Mouse (Mus musculus) intestine, embryonic 14.5 days (tissue): ENCODE data around the gene Eif2ak3. TPM values are rescaled to one million over a fixed set of nuclear protein-coding genes. Genes with fewer than 3 reads are reported as not detected.

Experiments used
- ATAC-seq: fragments of 200-750 bp; cut with Nextera tagmentation; replicated peaks from 2 replicates; pipeline ENCODE4 v1.8.0; 2017; ENCODE audit warnings: low read depth, moderate number of reproducible peaks, moderate TSS enrichment, moderate library complexity; ENCODE audit not compliant: low FRiP score, low TSS enrichment
- DNase-seq: peaks from one replicate; pipeline ENCODE4 v3.0.0-alpha.2; 2018; ENCODE audit warnings: low spot score
- H3K27ac ChIP-seq: fragments of 300-500 bp; sonication (generic); 2 replicates; pipeline ENCODE4 v1.5.1; 2014; ENCODE audit warnings: low read depth, mild to moderate bottlenecking, control low read depth
- H3K27me3 ChIP-seq: fragments of 300-500 bp; sonication (generic); replicated peaks from 2 replicates; pipeline ENCODE4 v1.6.1; 2014; ENCODE audit warnings: low read length, control low read depth; ENCODE audit not compliant: control insufficient read depth, insufficient read depth
- H3K36me3 ChIP-seq: fragments of 300-500 bp; sonication (generic); 2 replicates; pipeline ENCODE4 v1.6.1; 2014; ENCODE audit warnings: low read length, control low read depth; ENCODE audit not compliant: control insufficient read depth, insufficient read depth
- H3K4me1 ChIP-seq: fragments of 300-500 bp; sonication (generic); replicated peaks from 2 replicates; pipeline ENCODE4 v1.6.1; 2014; ENCODE audit warnings: low read length, control low read depth, mixed read lengths; ENCODE audit not compliant: control insufficient read depth, insufficient read depth
- H3K4me2 ChIP-seq: fragments of 300-500 bp; sonication (generic); 2 replicates; pipeline ENCODE4 v1.6.1; 2014; ENCODE audit warnings: low read length
- H3K4me3 ChIP-seq: fragments of 300-500 bp; sonication (generic); 2 replicates; pipeline ENCODE4 v1.5.1; 2014; ENCODE audit warnings: low read depth, low read length, control low read depth, mixed read lengths
- H3K9ac ChIP-seq: fragments of 300-500 bp; sonication (generic); 2 replicates; pipeline ENCODE4 v1.6.1; 2014; ENCODE audit warnings: mild to moderate bottlenecking, low read length
- H3K9me3 ChIP-seq: fragments of 300-500 bp; sonication (generic); 2 replicates; pipeline ENCODE4 v1.6.1; 2016; ENCODE audit warnings: low read length, control low read depth; ENCODE audit not compliant: control insufficient read depth
- WGBS: fragments of 180-500 bp; shearing (Covaris S2); extraction: QIAGEN DNeasy Blood & Tissue Kit; methylation state at CpG from one replicate; pipeline ENCODE4 v1.1.7; 2014; 5-methylcytosine and 5-hydroxymethylcytosine counted together
- polyA plus RNA-seq: library from polyadenylated mRNA; unstranded; fragments of >200 nt; fragmentation: Nextera tagmentation; extraction: Ambion mirVana; gene quantifications from 2 replicates; pipeline ENCODE4 v1.2.1, GENCODE M21; 2014

The Eif2ak3 gene
- polyA plus RNA-seq, 1 experiment from 2014 or later: 8.2 TPM

GRCm38 (mm10) chr6:70867297-70867696 is 23.0 kb downstream of the Eif2ak3 start:
- H3K27ac ChIP-seq: no peak overlapping the region
- no peak overlapping the region for H3K9ac ChIP-seq
- no peak for ATAC-seq
- H3K4me2 ChIP-seq: no peak overlapping the region
- peaks cover 10% of the 10 kb centered on the region for H3K4me1 ChIP-seq
- H3K4me3 ChIP-seq: no peak overlapping the region
- H3K36me3 ChIP-seq: no peaks in the 10 kb centered on the region
- H3K9me3 ChIP-seq: no peaks in the 10 kb centered on the region
- no peak for DNase-seq
- WGBS: 89% methylated on average over 9 of the region's 9 CpGs
- no peaks in the 10 kb centered on the region for H3K27me3 ChIP-seq

- 53% methylated on average over 14 of the region's 14 CpGs for WGBS
- no peak for DNase-seq
Measured at GRCm38 (mm10) chr6:70871511-70871980, 27.2 kb downstream of the Eif2ak3 start.

GRCm38 (mm10) chr6:70872128-70872527 is 27.8 kb downstream of the Eif2ak3 start:
- Histone ChIP-seq H3K4me3 (no peak overlapping the region), H3K27me3 (no peaks in the 10 kb centered on the region), H3K9me3 (no peaks in the 10 kb centered on the region), H3K4me2 (peak overlapping the region; percentile 15; the same call in 1 of the 2 replicates), H3K4me1 (peaks cover 10% of the 10 kb centered on the region), H3K36me3 (no peaks in the 10 kb centered on the region), H3K9ac (no peak overlapping the region), H3K27ac (peak overlapping the region; percentile 29)
- peak; percentile 95 for ATAC-seq
- peak; percentile 58 for DNase-seq
- WGBS: 54% methylated on average over 10 of the region's 10 CpGs

More at GRCm38 (mm10) chr6:70871511-70871980, 27.2 kb downstream of the Eif2ak3 start:
- Histone ChIP-seq H3K27me3 (no peaks in the 10 kb centered on the region), H3K4me3 (no peak overlapping the region), H3K9ac (no peak overlapping the region), H3K27ac (peak overlapping the region; percentile 29), H3K9me3 (no peaks in the 10 kb centered on the region), H3K4me2 (peak overlapping the region; percentile 15; the same call in 1 of the 2 replicates), H3K4me1 (peaks cover 10% of the 10 kb centered on the region), H3K36me3 (no peaks in the 10 kb centered on the region)
- peak; percentile 1; the same call in 1 of the 2 replicates for ATAC-seq

- Histone ChIP-seq H3K4me1 (peaks cover 10% of the 10 kb centered on the region), H3K4me2 (no peak overlapping the region), H3K9me3 (no peaks in the 10 kb centered on the region), H3K27me3 (no peaks in the 10 kb centered on the region), H3K36me3 (no peaks in the 10 kb centered on the region), H3K4me3 (no peak overlapping the region), H3K27ac (0 out of 2 replicates have a peak overlapping the region, but pooled peaks have one; percentile 10), H3K9ac (no peak overlapping the region)
- WGBS: 66% methylated on average over 7 of the region's 7 CpGs
- DNase-seq: no peak
- peak; percentile 32; the same call in 1 of the 2 replicates for ATAC-seq
Measured at GRCm38 (mm10) chr6:70872570-70872969, 28.3 kb downstream of the Eif2ak3 start.

GRCm38 (mm10) chr6:70874035-70874775 is 29.9 kb downstream of the Eif2ak3 start:
- 73% methylated on average over 5 of the region's 5 CpGs for WGBS
- peaks cover 10% of the 10 kb centered on the region for H3K4me1 ChIP-seq
- DNase-seq (no peak), ATAC-seq (no peak)
- peaks cover 6% of the 10 kb centered on the region for H3K36me3 ChIP-seq
- H3K27ac ChIP-seq: no peak overlapping the region
- no peak overlapping the region for H3K4me2 ChIP-seq
- no peak overlapping the region for H3K9ac ChIP-seq
- no peak overlapping the region for H3K4me3 ChIP-seq
- no peaks in the 10 kb centered on the region for H3K27me3 ChIP-seq
- H3K9me3 ChIP-seq: no peaks in the 10 kb centered on the region

GRCm38 (mm10) chr6:70875017-70875416 is 30.7 kb downstream of the Eif2ak3 start:
- DNase-seq (no peak), ATAC-seq (no peak)
- 77% methylated on average over 1 of the region's 1 CpGs for WGBS
- Histone ChIP-seq H3K36me3 (peaks cover 14% of the 10 kb centered on the region), H3K27ac (no peak overlapping the region), H3K9ac (no peak overlapping the region), H3K4me1 (peaks cover 10% of the 10 kb centered on the region), H3K4me3 (no peak overlapping the region), H3K9me3 (no peaks in the 10 kb centered on the region), H3K27me3 (no peaks in the 10 kb centered on the region), H3K4me2 (no peak overlapping the region)

- Histone ChIP-seq H3K27ac (no peak overlapping the region), H3K9me3 (no peaks in the 10 kb centered on the region), H3K27me3 (no peaks in the 10 kb centered on the region), H3K4me2 (no peak overlapping the region), H3K4me1 (no peaks in the 10 kb centered on the region), H3K9ac (no peak overlapping the region), H3K4me3 (no peak overlapping the region), H3K36me3 (peaks cover 53% of the 10 kb centered on the region)
- ATAC-seq (no peak), DNase-seq (peak; percentile 88)
- WGBS: 16% methylated on average over 5 of the region's 5 CpGs
Measured at GRCm38 (mm10) chr6:70880714-70881304, 36.5 kb downstream of the Eif2ak3 start.

GRCm38 (mm10) chr6:70887993-70888392 is 43.7 kb downstream of the Eif2ak3 start:
- Histone ChIP-seq H3K4me2 (no peak overlapping the region), H3K9ac (no peak overlapping the region), H3K9me3 (no peaks in the 10 kb centered on the region), H3K27me3 (no peaks in the 10 kb centered on the region), H3K27ac (no peak overlapping the region), H3K36me3 (peaks cover 92% of the 10 kb centered on the region), H3K4me1 (no peaks in the 10 kb centered on the region), H3K4me3 (no peak overlapping the region)
- 90% methylated on average over 11 of the region's 11 CpGs for WGBS
- no peak for ATAC-seq
- DNase-seq: no peak
